Mouse (Mus musculus) ES-E14 (cell line): Measurements from ENCODE around the gene Ints14.

Experiments used
- HCFC1 ChIP-seq: IDR thresholded peaks from 2 replicates; pipeline ENCODE4 v1.6.1; 2012; ENCODE audit warnings: low read length, inconsistent platforms, borderline replicate concordance; ENCODE audit not compliant: insufficient read depth
- MAFK ChIP-seq: IDR thresholded peaks from 2 replicates; pipeline ENCODE4 v1.6.1; 2014; ENCODE audit warnings: mild to moderate bottlenecking, low read depth, low read length, inconsistent platforms; ENCODE audit not compliant: insufficient read depth
- ZC3H11A ChIP-seq: IDR thresholded peaks from 2 replicates; pipeline ENCODE4 v1.6.1; 2012; ENCODE audit warnings: low read depth, mild to moderate bottlenecking, inconsistent platforms, low read length, borderline replicate concordance
- ZNF384 ChIP-seq: IDR thresholded peaks from 2 replicates; pipeline ENCODE4 v1.6.1; 2012; ENCODE audit warnings: low read depth, low read length, inconsistent platforms

- TF ChIP-seq MAFK = no peak
- no peak for TF ChIP-seq ZC3H11A
- TF ChIP-seq ZNF384 = no peak
- no peak for TF ChIP-seq HCFC1
These were observed 20.9 kb upstream of the Ints14 start for GRCm38 (mm10) chr9:64939790-64940189.
